Mouse (Mus musculus): Measurements from ENCODE around the gene Eme1. TPM values are rescaled to one million over a fixed set of nuclear protein-coding genes. Genes with fewer than 3 reads are reported as not detected.
A peak's percentile ranks its signal among the peaks of the same experiment; 100 is the strongest.

The Eme1 gene
- total and polyA plus RNA-seq, 3 experiments, result 17.9 to 42.0 (median 29.4) TPM

- peaks cover 64% of the 10 kb centered on the region for H3K36me3 ChIP-seq (replicated peaks)
- TF ChIP-seq POLR2AphosphoS5 (IDR thresholded peaks at IDR 0.05; ENCODE audit: insufficient replicate concordance, low read depth, low read length) (no peak), CTCF (IDR thresholded peaks at IDR 0.05; ENCODE audit: low read depth, low read length) (no peak), TAL1 (conservative IDR thresholded peaks at IDR 0.05; ENCODE audit: low read depth, low read length) (no peak), GATA2 (IDR thresholded peaks at IDR 0.05; ENCODE audit: borderline replicate concordance, low read depth, low read length) (no peak), GATA1 (IDR thresholded peaks at IDR 0.05; ENCODE audit: borderline replicate concordance, low read length) (no peak)
These were observed 21.8 kb downstream of the Eme1 start for GRCm38 (mm10) chr11:94631969-94632368.

GRCm38 (mm10) chr11:94630199-94631011 lies 23.4 kb downstream of the Eme1 start:
- peak; percentile 34 for DNase-seq (ENCODE audit: low spot score)

More at GRCm38 (mm10) chr11:94631969-94632368, 21.8 kb downstream of the Eme1 start:
- DNase-seq (ENCODE audit: low spot score) (no peak), ATAC-seq (ENCODE audit: extremely low read depth, insufficient number of reproducible peaks, low FRiP score, poor library complexity, severe bottlenecking) (no peak)
- Histone ChIP-seq H3K9me3 (replicated peaks) (no peaks in the 10 kb centered on the region), H3K27me3 (ENCODE audit: insufficient read depth, low read length) (no peaks in the 10 kb centered on the region), H3K4me3 (ENCODE audit: low read depth, low read length) (no peak overlapping the region), H3K4me1 (ENCODE audit: insufficient read depth, low read depth, low read length) (peaks cover 34% of the 10 kb centered on the region)

GRCm38 (mm10) chr11:94629884-94630198 lies 23.9 kb downstream of the Eme1 start:
- H3K4me1 ChIP-seq (ENCODE audit: insufficient read depth, low read depth, low read length), result peaks cover 32% of the 10 kb centered on the region
- peak overlapping the region; percentile 94 for H3K4me3 ChIP-seq (ENCODE audit: low read depth, low read length)
- no peaks in the 10 kb centered on the region for H3K9me3 ChIP-seq (replicated peaks)
- ATAC-seq (ENCODE audit: extremely low read depth, insufficient number of reproducible peaks, low FRiP score, poor library complexity, severe bottlenecking) (no peak), DNase-seq (ENCODE audit: low spot score) (no peak)
- TF ChIP-seq GATA1 (IDR thresholded peaks at IDR 0.05; ENCODE audit: borderline replicate concordance, low read length) (no peak), POLR2AphosphoS5 (IDR thresholded peaks at IDR 0.05; ENCODE audit: insufficient replicate concordance, low read depth, low read length) (no peak), GATA2 (IDR thresholded peaks at IDR 0.05; ENCODE audit: borderline replicate concordance, low read depth, low read length) (no peak), TAL1 (conservative IDR thresholded peaks at IDR 0.05; ENCODE audit: low read depth, low read length) (no peak), CTCF (IDR thresholded peaks at IDR 0.05; ENCODE audit: low read depth, low read length) (no peak)
- peaks cover 43% of the 10 kb centered on the region for H3K36me3 ChIP-seq (replicated peaks)
- H3K27me3 ChIP-seq (ENCODE audit: insufficient read depth, low read length), result no peaks in the 10 kb centered on the region

More at GRCm38 (mm10) chr11:94630199-94631011, 23.4 kb downstream of the Eme1 start:
- Histone ChIP-seq H3K36me3 (replicated peaks) (peaks cover 48% of the 10 kb centered on the region), H3K9me3 (replicated peaks) (no peaks in the 10 kb centered on the region), H3K4me1 (ENCODE audit: insufficient read depth, low read depth, low read length) (peaks cover 32% of the 10 kb centered on the region), H3K27me3 (ENCODE audit: insufficient read depth, low read length) (no peaks in the 10 kb centered on the region), H3K4me3 (ENCODE audit: low read depth, low read length) (peak overlapping the region; percentile 94)
- no peak for ATAC-seq (ENCODE audit: extremely low read depth, insufficient number of reproducible peaks, low FRiP score, poor library complexity, severe bottlenecking)
- TF ChIP-seq GATA1 (IDR thresholded peaks at IDR 0.05; ENCODE audit: borderline replicate concordance, low read length), result no peak
- TF ChIP-seq CTCF (IDR thresholded peaks at IDR 0.05; ENCODE audit: low read depth, low read length), result no peak
- TF ChIP-seq GATA2 (IDR thresholded peaks at IDR 0.05; ENCODE audit: borderline replicate concordance, low read depth, low read length), result no peak
- no peak for TF ChIP-seq TAL1 (conservative IDR thresholded peaks at IDR 0.05; ENCODE audit: low read depth, low read length)
- no peak for TF ChIP-seq POLR2AphosphoS5 (IDR thresholded peaks at IDR 0.05; ENCODE audit: insufficient replicate concordance, low read depth, low read length)

GRCm38 (mm10) chr11:94629199-94629883 lies 24.4 kb downstream of the Eme1 start, which contains the start of gene Lrrc59:
Gene Lrrc59, plus strand, starts transcription at chr11:94629767.
- H3K9me3 ChIP-seq (replicated peaks), result no peaks in the 10 kb centered on the region
- no peak for TF ChIP-seq GATA1 (IDR thresholded peaks at IDR 0.05; ENCODE audit: borderline replicate concordance, low read length)
- no peak for TF ChIP-seq POLR2AphosphoS5 (IDR thresholded peaks at IDR 0.05; ENCODE audit: insufficient replicate concordance, low read depth, low read length)
- no peak for TF ChIP-seq TAL1 (conservative IDR thresholded peaks at IDR 0.05; ENCODE audit: low read depth, low read length)
- TF ChIP-seq CTCF (IDR thresholded peaks at IDR 0.05; ENCODE audit: low read depth, low read length), result peak; percentile 95
- peak; percentile 88 for DNase-seq (ENCODE audit: low spot score)
- H3K4me3 ChIP-seq (ENCODE audit: low read depth, low read length), result peak within 1 kb of the TSS; percentile 94
- H3K36me3 ChIP-seq (replicated peaks), result peaks cover 38% of the 10 kb centered on the region
- H3K4me1 ChIP-seq (ENCODE audit: insufficient read depth, low read depth, low read length), result peaks cover 28% of the 10 kb centered on the region
- peak; percentile 94 for ATAC-seq (ENCODE audit: extremely low read depth, insufficient number of reproducible peaks, low FRiP score, poor library complexity, severe bottlenecking)
- no peaks in the 10 kb centered on the region for H3K27me3 ChIP-seq (ENCODE audit: insufficient read depth, low read length)

GRCm38 (mm10) chr11:94622162-94622561 lies 31.6 kb downstream of the Eme1 start:
- DNase-seq (ENCODE audit: low spot score), result no peak
- no peak for ATAC-seq (ENCODE audit: extremely low read depth, insufficient number of reproducible peaks, low FRiP score, poor library complexity, severe bottlenecking)
- no peak overlapping the region for H3K4me3 ChIP-seq (ENCODE audit: low read depth, low read length)
- H3K9me3 ChIP-seq (replicated peaks), result no peaks in the 10 kb centered on the region
- H3K36me3 ChIP-seq (replicated peaks), result no peaks in the 10 kb centered on the region
- H3K4me1 ChIP-seq (ENCODE audit: insufficient read depth, low read depth, low read length), result peaks cover 6% of the 10 kb centered on the region
- TF ChIP-seq TAL1 (conservative IDR thresholded peaks at IDR 0.05; ENCODE audit: low read depth, low read length) (no peak), CTCF (IDR thresholded peaks at IDR 0.05; ENCODE audit: low read depth, low read length) (no peak), POLR2AphosphoS5 (IDR thresholded peaks at IDR 0.05; ENCODE audit: insufficient replicate concordance, low read depth, low read length) (no peak), GATA2 (IDR thresholded peaks at IDR 0.05; ENCODE audit: borderline replicate concordance, low read depth, low read length) (no peak), GATA1 (IDR thresholded peaks at IDR 0.05; ENCODE audit: borderline replicate concordance, low read length) (no peak)
- H3K27me3 ChIP-seq (ENCODE audit: insufficient read depth, low read length), result peaks cover 4% of the 10 kb centered on the region; the same call in 1 of the 2 replicates

- ATAC-seq (ENCODE audit: extremely low read depth, insufficient number of reproducible peaks, low FRiP score, poor library complexity, severe bottlenecking), result no peak
- Histone ChIP-seq H3K36me3 (replicated peaks) (no peaks in the 10 kb centered on the region), H3K4me3 (ENCODE audit: low read depth, low read length) (no peak overlapping the region), H3K9me3 (replicated peaks) (no peaks in the 10 kb centered on the region), H3K4me1 (ENCODE audit: insufficient read depth, low read depth, low read length) (peaks cover 6% of the 10 kb centered on the region), H3K27me3 (ENCODE audit: insufficient read depth, low read length) (peaks cover 4% of the 10 kb centered on the region; the same call in 1 of the 2 replicates)
- DNase-seq (ENCODE audit: low spot score), result no peak
- TF ChIP-seq GATA1 (IDR thresholded peaks at IDR 0.05; ENCODE audit: borderline replicate concordance, low read length), result no peak
- no peak for TF ChIP-seq CTCF (IDR thresholded peaks at IDR 0.05; ENCODE audit: low read depth, low read length)
- no peak for TF ChIP-seq POLR2AphosphoS5 (IDR thresholded peaks at IDR 0.05; ENCODE audit: insufficient replicate concordance, low read depth, low read length)
- no peak for TF ChIP-seq TAL1 (conservative IDR thresholded peaks at IDR 0.05; ENCODE audit: low read depth, low read length)
- TF ChIP-seq GATA2 (IDR thresholded peaks at IDR 0.05; ENCODE audit: borderline replicate concordance, low read depth, low read length), result no peak
These were observed 32.3 kb downstream of the Eme1 start for GRCm38 (mm10) chr11:94621458-94621852.
